Mouse (Mus musculus) erythroblast, embryonic 14.5 days (primary cell): ENCODE measurements around the gene Hdgf.

ENCODE experiments used
- GATA1 ChIP-seq: IDR thresholded peaks from 2 replicates; pipeline ENCODE4 v1.6.1; 2012; ENCODE audit warnings: low read length, inconsistent platforms, mixed read lengths
- TAL1 ChIP-seq: IDR thresholded peaks from 3 replicates; pipeline ENCODE4 v1.6.1; 2012; ENCODE audit warnings: low read length, inconsistent platforms, mixed read lengths

- TF ChIP-seq TAL1 (no peak), GATA1 (no peak)
These were observed 12.7 kb upstream of the Hdgf start for GRCm38 (mm10) chr3:87893367-87893905.
